ENCODE assay signal across 9 mouse cellular contexts in the genomic region with DNA sequence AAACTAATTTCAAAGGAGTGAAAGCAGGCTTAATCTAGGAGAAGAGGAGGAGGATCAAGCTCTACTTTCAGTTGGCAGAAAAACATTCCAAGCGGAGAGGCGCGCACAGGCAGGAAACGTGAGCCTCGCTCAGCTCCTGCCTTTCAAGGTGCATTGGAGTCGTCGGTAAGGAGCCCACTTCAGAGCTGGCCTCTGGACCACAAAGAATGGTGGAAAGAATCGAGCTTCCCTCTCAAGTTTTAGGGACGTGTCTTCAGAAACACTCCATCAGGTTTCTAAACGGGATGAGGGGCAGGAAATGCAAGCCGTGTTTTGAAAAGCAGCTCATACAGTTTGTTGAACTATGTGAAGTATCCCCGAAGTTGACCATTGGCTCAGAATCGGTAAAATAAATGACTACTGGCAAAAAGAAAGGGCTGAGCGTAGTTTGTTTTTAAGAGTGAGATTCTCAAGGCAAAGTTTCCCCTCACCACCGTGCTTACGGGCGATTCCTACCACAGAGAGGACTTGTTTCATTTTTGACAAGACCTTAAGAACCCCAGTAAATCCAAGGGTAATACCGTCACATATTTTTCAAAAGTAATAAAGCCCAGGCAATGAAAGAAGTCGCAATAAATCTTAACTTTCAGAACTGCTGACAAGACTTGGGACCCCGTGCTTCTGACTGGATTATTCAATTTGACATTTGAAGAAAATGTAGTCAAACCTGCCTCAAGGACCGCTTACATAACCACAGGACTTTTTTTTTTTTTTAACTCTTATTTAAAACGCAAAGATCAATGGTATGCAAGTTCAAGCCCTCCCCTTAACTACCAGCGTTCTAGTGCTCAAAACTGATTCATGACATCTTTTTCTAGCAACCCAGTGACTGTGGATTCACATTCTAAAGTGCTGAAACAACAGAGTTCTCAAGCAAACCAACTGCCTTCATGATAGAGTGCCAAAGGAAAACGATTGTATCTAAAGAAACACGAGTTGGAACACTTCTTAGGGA. TPM values are rescaled to one million over a fixed set of nuclear protein-coding genes. Genes with fewer than 3 reads are reported as not detected.
DNase-seq lines count a peak whose midpoint lies in the region; ATAC-seq and TF ChIP-seq lines count a peak whose summit lies in the region.
"Had no signal": no experiment of that assay in that cellular context is flagged by ENCODE, and none has a peak within 500 bp of the region (broad histone marks: within the 10 kb centered on the region; RNA-seq: fewer than 3 reads in every experiment).

No protein-coding gene starts in this region.

- peak overlapping the region; percentile 26 for H3K4me2 ChIP-seq in hindbrain, embryonic 15.5 days
- no peak overlapping the region for H3K4me2 ChIP-seq in hindbrain, embryonic 11.5 days (replicated peaks; ENCODE audit: low read depth, low read length)
- peak overlapping the region; percentile 59 for H3K4me2 ChIP-seq in heart, embryonic 15.5 days
- peak overlapping the region; percentile 58 for H3K4me2 ChIP-seq in lung, embryonic 14.5 days
- H3K4me2 ChIP-seq: forebrain, embryonic 12.5 days had no signal

- no peaks in the 10 kb centered on the region for H3K36me3 ChIP-seq in hindbrain, embryonic 15.5 days
- H3K36me3 ChIP-seq in hindbrain, embryonic 11.5 days (ENCODE audit: control insufficient read depth, insufficient read depth, low read length), result no peaks in the 10 kb centered on the region
- H3K36me3 ChIP-seq in heart, embryonic 15.5 days, result no peaks in the 10 kb centered on the region
- no peaks in the 10 kb centered on the region for H3K36me3 ChIP-seq in lung, embryonic 14.5 days (ENCODE audit: insufficient read depth)
- H3K36me3 ChIP-seq: forebrain, embryonic 12.5 days had no signal

- WGBS in hindbrain, embryonic 15.5 days, result 57% methylated on average over 25 of the region's 25 CpGs
- WGBS in hindbrain, embryonic 11.5 days, result 55% methylated on average over 25 of the region's 25 CpGs
- 36% methylated on average over 25 of the region's 25 CpGs for WGBS in heart, embryonic 15.5 days
- WGBS in lung, embryonic 14.5 days, result 17% methylated on average over 25 of the region's 25 CpGs

- no peaks in the 10 kb centered on the region for H3K9me3 ChIP-seq in hindbrain, embryonic 15.5 days
- H3K9me3 ChIP-seq in hindbrain, embryonic 11.5 days (ENCODE audit: control insufficient read depth, low read length), result no peaks in the 10 kb centered on the region
- no peaks in the 10 kb centered on the region for H3K9me3 ChIP-seq in heart, embryonic 15.5 days (replicated peaks)
- no peaks in the 10 kb centered on the region for H3K9me3 ChIP-seq in lung, embryonic 14.5 days (ENCODE audit: low read depth, low read length)
- H3K9me3 ChIP-seq: forebrain, embryonic 12.5 days had no signal

- no peak overlapping the region for H3K4me3 ChIP-seq in hindbrain, embryonic 15.5 days
- H3K4me3 ChIP-seq in hindbrain, embryonic 11.5 days (ENCODE audit: low read depth, low read length), result no peak overlapping the region
- peak overlapping the region; percentile 27 for H3K4me3 ChIP-seq in heart, embryonic 15.5 days
- peak overlapping the region; percentile 18 for H3K4me3 ChIP-seq in lung, embryonic 14.5 days (ENCODE audit: low read depth, low read length)
- H3K4me3 ChIP-seq: forebrain, embryonic 12.5 days had no signal

- no peak overlapping the region for H3K9ac ChIP-seq in hindbrain, embryonic 15.5 days
- H3K9ac ChIP-seq in hindbrain, embryonic 11.5 days (ENCODE audit: low read depth, low read length), result no peak overlapping the region
- peak overlapping the region; percentile 9; the same call in 1 of the 2 replicates for H3K9ac ChIP-seq in heart, embryonic 15.5 days
- H3K9ac ChIP-seq in lung, embryonic 14.5 days, result peak overlapping the region; percentile 13
- H3K9ac ChIP-seq: forebrain, embryonic 12.5 days had no signal

- no peaks in the 10 kb centered on the region for H3K27me3 ChIP-seq in hindbrain, embryonic 15.5 days
- H3K27me3 ChIP-seq in hindbrain, embryonic 11.5 days (ENCODE audit: control insufficient read depth, insufficient read depth, low read length), result no peaks in the 10 kb centered on the region
- no peaks in the 10 kb centered on the region for H3K27me3 ChIP-seq in heart, embryonic 15.5 days
- no peaks in the 10 kb centered on the region for H3K27me3 ChIP-seq in lung, embryonic 14.5 days (ENCODE audit: insufficient read depth, low read length)

- no peak overlapping the region for H3K27ac ChIP-seq in hindbrain, embryonic 15.5 days (replicated peaks)
- no peak overlapping the region for H3K27ac ChIP-seq in hindbrain, embryonic 11.5 days (ENCODE audit: low read depth, low read length)
- no peak overlapping the region for H3K27ac ChIP-seq in heart, embryonic 15.5 days
- H3K27ac ChIP-seq in lung, embryonic 14.5 days (ENCODE audit: low read depth), result peak overlapping the region; percentile 69; the same call in 1 of the 2 replicates
- H3K27ac ChIP-seq: forebrain, embryonic 12.5 days had no signal

- ATAC-seq in hindbrain, embryonic 15.5 days (ENCODE audit: low FRiP score, low read depth), result no peak
- ATAC-seq in hindbrain, embryonic 11.5 days (ENCODE audit: low FRiP score), result no peak
- ATAC-seq in CD4-positive, CD25-positive, alpha-beta regulatory T cell, adult 4 months, result peak; percentile 62
- ATAC-seq in heart, embryonic 15.5 days (replicated peaks; ENCODE audit: insufficient number of reproducible peaks, insufficient read depth, low FRiP score, low read depth), result no peak
- ATAC-seq in lung, embryonic 14.5 days (ENCODE audit: insufficient read depth), result 0 out of 2 replicates have a peak, but pooled peaks have one; percentile 38
- no peak for ATAC-seq in granulocyte monocyte progenitor cell, adult 5-6 weeks (replicated peaks; ENCODE audit: poor library complexity, severe bottlenecking)

- peaks cover 22% of the 10 kb centered on the region for H3K4me1 ChIP-seq in hindbrain, embryonic 15.5 days (replicated peaks)
- no peaks in the 10 kb centered on the region; the same call in 1 of the 2 replicates for H3K4me1 ChIP-seq in hindbrain, embryonic 11.5 days (replicated peaks; ENCODE audit: control insufficient read depth, insufficient read depth, low read length)
- peaks cover 32% of the 10 kb centered on the region for H3K4me1 ChIP-seq in heart, embryonic 15.5 days (replicated peaks)
- H3K4me1 ChIP-seq in lung, embryonic 14.5 days (ENCODE audit: insufficient read depth), result peaks cover 8% of the 10 kb centered on the region; the same call in 1 of the 2 replicates

- DNase-seq in hindbrain, embryonic 11.5 days (ENCODE audit: low spot score), result no peak
- peak; percentile 54 for DNase-seq in lung, embryonic 14.5 days
- DNase-seq in embryo, embryonic 11 days, result no peak
- DNase-seq in natural killer cell, adult 2 months (ENCODE audit: low spot score in 2 of 2), result no peak

- TF ChIP-seq CTCF in lung, embryonic 14.5 days (IDR thresholded peaks at IDR 0.05; ENCODE audit: low read depth), result no peak

RNA-seq across cellular contexts. Expression of a gene that starts 21.9 kb away (rescaled TPM):
- polyA plus RNA-seq in hindbrain, embryonic 15.5 days (2015; fragmentation: Nextera tagmentation; extraction: Ambion mirVana), result 108 and 118 TPM in 2 replicates
- 58.2 and 61.4 TPM in 2 replicates for polyA plus RNA-seq in hindbrain, embryonic 11.5 days (2014; fragmentation: Nextera tagmentation; extraction: Ambion mirVana)
- polyA plus RNA-seq in CD4-positive, CD25-positive, alpha-beta regulatory T cell, adult 4 months (2017; shearing (Covaris generic)), result 10 to 100 TPM; 37.5 to 40.4 TPM
- polyA plus RNA-seq in heart, embryonic 15.5 days (2015; fragmentation: Nextera tagmentation; extraction: Ambion mirVana), result 43.1 and 47.8 TPM in 2 replicates
- polyA plus RNA-seq in lung, embryonic 14.5 days (2014; fragmentation: Nextera tagmentation; extraction: Ambion mirVana), result 124 and 129 TPM in 2 replicates
- not detected in 2 replicates for total RNA-seq in granulocyte monocyte progenitor cell, adult 5-6 weeks (2014; fragmentation: Nextera tagmentation)
- total RNA-seq in granulocyte monocyte progenitor cell, adult 5-6 weeks (2017), result not detected in 2 replicates

Comparison
In these comparisons a context has a peak if more than half of its experiments do, and no peak if none do; other contexts are left out.
1. ATAC-seq: peak in CD4-positive, CD25-positive, alpha-beta regulatory T cell, adult 4 months (single experiment) and lung, embryonic 14.5 days (single experiment); none in hindbrain, embryonic 15.5 days (single experiment), hindbrain, embryonic 11.5 days (single experiment), heart, embryonic 15.5 days (single experiment) and granulocyte monocyte progenitor cell, adult 5-6 weeks (single experiment).
2. H3K4me3 ChIP-seq: peak in heart, embryonic 15.5 days (single experiment) and lung, embryonic 14.5 days (single experiment); none in hindbrain, embryonic 15.5 days (single experiment) and hindbrain, embryonic 11.5 days (single experiment).
3. H3K9ac ChIP-seq: peak in heart, embryonic 15.5 days (single experiment) and lung, embryonic 14.5 days (single experiment); none in hindbrain, embryonic 15.5 days (single experiment) and hindbrain, embryonic 11.5 days (single experiment).